Mouse (Mus musculus) forebrain, embryonic 11.5 days (tissue): Measurements from ENCODE around the gene Kcmf1. TPM values are rescaled to one million over a fixed set of nuclear protein-coding genes. Genes with fewer than 3 reads are reported as not detected.

Experiments used
- ATAC-seq: fragments of 200-750 bp; cut with Nextera tagmentation; replicated peaks from 2 replicates; pipeline ENCODE4 v1.8.0; 2017; ENCODE audit warnings: moderate TSS enrichment; ENCODE audit not compliant: low FRiP score
- DNase-seq: peaks from one replicate; pipeline ENCODE4 v3.0.0-alpha.2; 2017; ENCODE audit warnings: low spot score
- H3K27ac ChIP-seq: fragments of 300-500 bp; sonication (generic); 2 replicates; pipeline ENCODE4 v1.5.1; 2014; ENCODE audit warnings: low read depth, low read length
- H3K27me3 ChIP-seq: fragments of 300-500 bp; sonication (generic); 2 replicates; pipeline ENCODE4 v1.6.1; 2014; ENCODE audit warnings: mild to moderate bottlenecking, low read length, mixed read lengths; ENCODE audit not compliant: control insufficient read depth, insufficient read depth
- H3K36me3 ChIP-seq: fragments of 300-500 bp; sonication (generic); 2 replicates; pipeline ENCODE4 v1.6.1; 2014; ENCODE audit warnings: mild to moderate bottlenecking, low read length, moderate library complexity, mixed read lengths; ENCODE audit not compliant: control insufficient read depth, insufficient read depth
- H3K4me1 ChIP-seq: fragments of 300-500 bp; sonication (generic); replicated peaks from 2 replicates; pipeline ENCODE4 v1.6.1; 2014; ENCODE audit warnings: low read length, mixed read lengths; ENCODE audit not compliant: control insufficient read depth, insufficient read depth
- H3K4me2 ChIP-seq: fragments of 300-500 bp; sonication (generic); 2 replicates; pipeline ENCODE4 v1.6.1; 2014; ENCODE audit warnings: low read depth, mild to moderate bottlenecking, low read length, moderate library complexity, mixed read lengths; ENCODE audit not compliant: severe bottlenecking
- H3K4me3 ChIP-seq: fragments of 300-500 bp; sonication (generic); 2 replicates; pipeline ENCODE4 v1.5.1; 2014; ENCODE audit warnings: low read depth, low read length
- H3K9ac ChIP-seq: fragments of 300-500 bp; sonication (generic); 2 replicates; pipeline ENCODE4 v1.6.1; 2014; ENCODE audit warnings: low read length
- H3K9me3 ChIP-seq: fragments of 300-500 bp; sonication (generic); 2 replicates; pipeline ENCODE4 v1.6.1; 2016; ENCODE audit warnings: low read length, mixed read lengths; ENCODE audit not compliant: control insufficient read depth
- WGBS: fragments of 180-500 bp; shearing (Covaris S2); extraction: QIAGEN DNeasy Blood & Tissue Kit; methylation state at CpG from one replicate; pipeline ENCODE4 v1.1.7; 2014; 5-methylcytosine and 5-hydroxymethylcytosine counted together
- polyA plus RNA-seq: library from polyadenylated mRNA; unstranded; fragments of >200 nt; fragmentation: Nextera tagmentation; extraction: Ambion mirVana; gene quantifications from 2 replicates; pipeline ENCODE4 v1.2.1, GENCODE M21; 2014

Gene Kcmf1
- polyA plus RNA-seq, 1 experiment from 2014 or later, result 45.1 TPM

- no peaks in the 10 kb centered on the region for H3K4me1 ChIP-seq
- no peak overlapping the region for H3K9ac ChIP-seq
- no peak overlapping the region for H3K4me3 ChIP-seq
- WGBS, result 93% methylated on average over 2 of the region's 2 CpGs
- H3K36me3 ChIP-seq, result no peaks in the 10 kb centered on the region; the same call in 1 of the 2 replicates
- H3K4me2 ChIP-seq, result no peak overlapping the region
- no peak overlapping the region for H3K27ac ChIP-seq
- no peaks in the 10 kb centered on the region for H3K9me3 ChIP-seq
- DNase-seq (no peak), ATAC-seq (no peak)
- H3K27me3 ChIP-seq, result no peaks in the 10 kb centered on the region
These were observed 11.1 kb downstream of the Kcmf1 start for GRCm38 (mm10) chr6:72888655-72889054.

- H3K27me3 ChIP-seq, result no peaks in the 10 kb centered on the region
- no peak for DNase-seq
- no peak overlapping the region for H3K27ac ChIP-seq
- no peaks in the 10 kb centered on the region for H3K4me1 ChIP-seq
- ATAC-seq, result no peak
- H3K4me3 ChIP-seq, result no peak overlapping the region
- no peak overlapping the region for H3K4me2 ChIP-seq
- H3K36me3 ChIP-seq, result no peaks in the 10 kb centered on the region
- no peaks in the 10 kb centered on the region for H3K9me3 ChIP-seq
- no peak overlapping the region for H3K9ac ChIP-seq
- WGBS, result 94% methylated on average over 1 of the region's 1 CpGs
These were observed 14.5 kb downstream of the Kcmf1 start for GRCm38 (mm10) chr6:72885268-72885667.

GRCm38 (mm10) chr6:72884767-72885166, 15.0 kb downstream of the Kcmf1 start:
- 96% methylated on average over 3 of the region's 3 CpGs for WGBS
- H3K27ac ChIP-seq, result no peak overlapping the region
- no peaks in the 10 kb centered on the region for H3K36me3 ChIP-seq
- no peaks in the 10 kb centered on the region for H3K9me3 ChIP-seq
- H3K4me3 ChIP-seq, result no peak overlapping the region
- H3K27me3 ChIP-seq, result no peaks in the 10 kb centered on the region
- H3K4me1 ChIP-seq, result no peaks in the 10 kb centered on the region
- no peak overlapping the region for H3K4me2 ChIP-seq
- ATAC-seq (no peak), DNase-seq (no peak)
- no peak overlapping the region for H3K9ac ChIP-seq

GRCm38 (mm10) chr6:72882661-72883458, 16.9 kb downstream of the Kcmf1 start:
- Histone ChIP-seq H3K27me3 (no peaks in the 10 kb centered on the region), H3K9me3 (no peaks in the 10 kb centered on the region), H3K27ac (no peak overlapping the region), H3K4me3 (no peak overlapping the region), H3K4me1 (no peaks in the 10 kb centered on the region), H3K9ac (no peak overlapping the region), H3K36me3 (no peaks in the 10 kb centered on the region), H3K4me2 (no peak overlapping the region)
- ATAC-seq, result no peak
- DNase-seq, result no peak
- WGBS, result 88% methylated on average over 8 of the region's 8 CpGs

- DNase-seq, result no peak
- Histone ChIP-seq H3K4me3 (no peak overlapping the region), H3K36me3 (no peaks in the 10 kb centered on the region), H3K9me3 (no peaks in the 10 kb centered on the region), H3K4me2 (no peak overlapping the region), H3K4me1 (no peaks in the 10 kb centered on the region), H3K27me3 (no peaks in the 10 kb centered on the region), H3K9ac (no peak overlapping the region), H3K27ac (no peak overlapping the region)
- 95% methylated on average over 3 of the region's 3 CpGs for WGBS
- no peak for ATAC-seq
These were observed 17.6 kb downstream of the Kcmf1 start for GRCm38 (mm10) chr6:72882222-72882621.

- ATAC-seq (no peak), DNase-seq (no peak)
- Histone ChIP-seq H3K4me1 (no peaks in the 10 kb centered on the region), H3K9me3 (no peaks in the 10 kb centered on the region), H3K4me3 (no peak overlapping the region), H3K27ac (no peak overlapping the region), H3K36me3 (no peaks in the 10 kb centered on the region), H3K4me2 (no peak overlapping the region), H3K27me3 (no peaks in the 10 kb centered on the region), H3K9ac (no peak overlapping the region)
- WGBS, result 80% methylated on average over 1 of the region's 1 CpGs
These were observed 18.2 kb downstream of the Kcmf1 start for GRCm38 (mm10) chr6:72881619-72881979.

GRCm38 (mm10) chr6:72880913-72881618, 18.7 kb downstream of the Kcmf1 start:
- Histone ChIP-seq H3K4me1 (no peaks in the 10 kb centered on the region), H3K36me3 (no peaks in the 10 kb centered on the region), H3K9me3 (no peaks in the 10 kb centered on the region), H3K27ac (no peak overlapping the region), H3K27me3 (no peaks in the 10 kb centered on the region), H3K4me3 (no peak overlapping the region), H3K4me2 (no peak overlapping the region), H3K9ac (no peak overlapping the region)
- 87% methylated on average over 9 of the region's 9 CpGs for WGBS
- DNase-seq (no peak), ATAC-seq (no peak)

GRCm38 (mm10) chr6:72876629-72877028, 23.1 kb downstream of the Kcmf1 start:
- Histone ChIP-seq H3K4me3 (no peak overlapping the region), H3K27ac (no peak overlapping the region), H3K27me3 (no peaks in the 10 kb centered on the region), H3K4me2 (no peak overlapping the region), H3K9ac (no peak overlapping the region), H3K9me3 (no peaks in the 10 kb centered on the region), H3K4me1 (no peaks in the 10 kb centered on the region), H3K36me3 (no peaks in the 10 kb centered on the region)
- WGBS, result 93% methylated on average over 6 of the region's 6 CpGs
- no peak for DNase-seq
- ATAC-seq, result no peak

- ATAC-seq (no peak), DNase-seq (no peak)
- no peak overlapping the region for H3K4me3 ChIP-seq
- H3K9me3 ChIP-seq, result no peaks in the 10 kb centered on the region
- no peak overlapping the region for H3K4me2 ChIP-seq
- no peaks in the 10 kb centered on the region for H3K27me3 ChIP-seq
- H3K36me3 ChIP-seq, result no peaks in the 10 kb centered on the region
- H3K9ac ChIP-seq, result no peak overlapping the region
- H3K27ac ChIP-seq, result no peak overlapping the region
- 91% methylated on average over 3 of the region's 3 CpGs for WGBS
- H3K4me1 ChIP-seq, result no peaks in the 10 kb centered on the region
These were observed 26.4 kb downstream of the Kcmf1 start for GRCm38 (mm10) chr6:72873338-72873737.
